Mouse (Mus musculus) liver, embryonic 13.5 days (tissue): ENCODE measurements at regions not wholly inside any gene's neighbourhood (a gene's known extent, or its start where the extent isn't known, plus 50 kb on each side); places are given as distances from the start of the nearest gene placed in this dataset.

Source experiments
- ATAC-seq: fragments of 200-750 bp; cut with Nextera tagmentation; 2 replicates; pipeline ENCODE4 v1.8.0; 2017; ENCODE audit warnings: low read depth, mild to moderate bottlenecking, moderate number of reproducible peaks, moderate library complexity
- DNase-seq: peaks from one replicate; pipeline ENCODE4 v3.0.0; 2022
- H3K27ac ChIP-seq: fragments of 300-500 bp; sonication (generic); 2 replicates; pipeline ENCODE4 v1.5.1; 2015; ENCODE audit warnings: moderate library complexity, mild to moderate bottlenecking, inconsistent platforms
- H3K27me3 ChIP-seq: fragments of 300-500 bp; sonication (generic); 2 replicates; pipeline ENCODE4 v1.6.1; 2015; ENCODE audit warnings: mild to moderate bottlenecking, inconsistent platforms
- H3K36me3 ChIP-seq: fragments of 300-500 bp; sonication (generic); 2 replicates; pipeline ENCODE4 v1.6.1; 2015; ENCODE audit warnings: mild to moderate bottlenecking, inconsistent platforms
- H3K4me1 ChIP-seq: fragments of 300-500 bp; sonication (generic); replicated peaks from 2 replicates; pipeline ENCODE4 v1.6.1; 2015; ENCODE audit warnings: inconsistent platforms
- H3K4me2 ChIP-seq: fragments of 300-500 bp; sonication (generic); 2 replicates; pipeline ENCODE4 v1.6.1; 2015; ENCODE audit warnings: inconsistent platforms, mild to moderate bottlenecking, moderate library complexity
- H3K4me3 ChIP-seq: fragments of 300-500 bp; sonication (generic); replicated peaks from 2 replicates; pipeline ENCODE4 v1.5.1; 2015; ENCODE audit warnings: mild to moderate bottlenecking, inconsistent platforms
- H3K9ac ChIP-seq: fragments of 300-500 bp; sonication (generic); 2 replicates; pipeline ENCODE4 v1.6.1; 2015; ENCODE audit warnings: mild to moderate bottlenecking, inconsistent platforms
- H3K9me3 ChIP-seq: fragments of 300-500 bp; sonication (generic); replicated peaks from 2 replicates; pipeline ENCODE4 v1.6.1; 2016; ENCODE audit warnings: inconsistent platforms
- WGBS: fragments of 180-500 bp; shearing (Covaris S2); methylation state at CpG from one replicate; pipeline ENCODE4 v1.1.7; 2015; ENCODE audit not compliant: insufficient replicate concordance; 5-methylcytosine and 5-hydroxymethylcytosine counted together

- Histone ChIP-seq H3K4me3 (no peak overlapping the region), H3K27me3 (no peaks in the 10 kb centered on the region), H3K9me3 (no peaks in the 10 kb centered on the region), H3K4me1 (0 out of 2 replicates have a peak, but pooled peaks cover 2% of the 10 kb centered on the region), H3K27ac (no peak overlapping the region), H3K36me3 (no peaks in the 10 kb centered on the region), H3K9ac (no peak overlapping the region), H3K4me2 (0 out of 2 replicates have a peak overlapping the region, but pooled peaks have one; percentile 0)
- DNase-seq (no peak), ATAC-seq (no peak)
- 25% methylated on average over 14 of the region's 14 CpGs for WGBS
Measured at GRCm38 (mm10) chr19:23507256-23507851, 59.1 kb upstream of the Mamdc2 start.
